Mouse (Mus musculus) adipose tissue, adult 10 weeks (tissue): ENCODE measurements around the gene Mup18. TPM values are rescaled to one million over a fixed set of nuclear protein-coding genes. Genes with fewer than 3 reads are reported as not detected.

Experiments
- polyA plus RNA-seq: library from polyadenylated mRNA; stranded (reverse); fragments of 350-450 nt; fragmentation: Illumina TruSeq; extraction: RNeasy Lipid Tissue Mini Kit (QIAGEN cat#74804); gene quantifications from one replicate; pipeline ENCODE4 v1.2.3, GENCODE M21; 2014; ENCODE audit warnings: low read depth, low replicate concordance

Gene Mup18
- not detected for polyA plus RNA-seq

GRCm38 (mm10) chr4:61674036-61674435 is at the start of gene Mup18:
TSS of gene Mup18 (minus strand) at chr4:61674136.

Other genes starting within 250 kb of the Mup18 start
- gene Mup15, start 234.4 kb downstream of the Mup18 start, polyA plus RNA-seq: not detected
- not detected for gene Mup16, start 154.6 kb downstream of the Mup18 start, polyA plus RNA-seq
- gene Mup17, start 78.3 kb downstream of the Mup18 start, polyA plus RNA-seq: not detected
- gene Mup19, start 108.1 kb upstream of the Mup18 start, polyA plus RNA-seq: not detected
- not detected for gene Mup5, start 161.1 kb upstream of the Mup18 start, polyA plus RNA-seq